Mouse (Mus musculus) hindbrain, embryonic 14.5 days (tissue): ENCODE measurements around the gene Med12l. TPM values are rescaled to one million over a fixed set of nuclear protein-coding genes. Genes with fewer than 3 reads are reported as not detected.

Experiments
- ATAC-seq: fragments of 200-750 bp; cut with Nextera tagmentation; 2 replicates; pipeline ENCODE4 v1.8.0; 2017; ENCODE audit warnings: moderate number of reproducible peaks, mild to moderate bottlenecking, moderate TSS enrichment, moderate library complexity; ENCODE audit not compliant: low FRiP score
- DNase-seq: peaks from one replicate; pipeline ENCODE4 v3.0.0-alpha.2; 2015; ENCODE audit warnings: low spot score
- H3K27ac ChIP-seq: fragments of 300-500 bp; sonication (generic); 2 replicates; pipeline ENCODE4 v1.5.1; 2014; ENCODE audit warnings: mild to moderate bottlenecking, moderate library complexity
- H3K27me3 ChIP-seq: fragments of 300-500 bp; sonication (generic); 2 replicates; pipeline ENCODE4 v1.6.1; 2014; ENCODE audit warnings: mild to moderate bottlenecking, low read length, mixed read lengths; ENCODE audit not compliant: control insufficient read depth, insufficient read depth
- H3K36me3 ChIP-seq: fragments of 300-500 bp; sonication (generic); replicated peaks from 2 replicates; pipeline ENCODE4 v1.6.1; 2014; ENCODE audit not compliant: control insufficient read depth, insufficient read depth
- H3K4me1 ChIP-seq: fragments of 300-500 bp; sonication (generic); replicated peaks from 2 replicates; pipeline ENCODE4 v1.6.1; 2014; ENCODE audit warnings: antibody characterized with exemption, low read length, mixed read lengths; ENCODE audit not compliant: control insufficient read depth, insufficient read depth
- H3K4me2 ChIP-seq: fragments of 300-500 bp; sonication (generic); replicated peaks from 2 replicates; pipeline ENCODE4 v1.6.1; 2014; ENCODE audit warnings: mild to moderate bottlenecking, moderate library complexity
- H3K4me3 ChIP-seq: fragments of 300-500 bp; sonication (generic); replicated peaks from 2 replicates; pipeline ENCODE4 v1.5.1; 2014; ENCODE audit warnings: mild to moderate bottlenecking, low read length
- H3K9ac ChIP-seq: fragments of 300-500 bp; sonication (generic); 2 replicates; pipeline ENCODE4 v1.6.1; 2014
- H3K9me3 ChIP-seq: fragments of 300-500 bp; sonication (generic); 2 replicates; pipeline ENCODE4 v1.6.1; 2016; ENCODE audit warnings: low read length; ENCODE audit not compliant: control insufficient read depth
- WGBS: fragments of 180-500 bp; shearing (Covaris S2); extraction: QIAGEN DNeasy Blood & Tissue Kit; methylation state at CpG from one replicate; pipeline ENCODE4 v1.1.7; 2014; 5-methylcytosine and 5-hydroxymethylcytosine counted together
- polyA plus RNA-seq: library from polyadenylated mRNA; unstranded; fragments of >200 nt; fragmentation: Nextera tagmentation; extraction: Ambion mirVana; gene quantifications from 2 replicates; pipeline ENCODE4 v1.2.1, GENCODE M21; 2014

The Med12l gene
- polyA plus RNA-seq, 1 experiment from 2014 or later = 7.4 TPM

GRCm38 (mm10) chr3:59257740-59258664 is 252.4 kb downstream of the Med12l start:
- H3K27me3 ChIP-seq = no peaks in the 10 kb centered on the region
- no peak overlapping the region for H3K4me3 ChIP-seq
- H3K27ac ChIP-seq = no peak overlapping the region
- H3K4me1 ChIP-seq = peaks cover 10% of the 10 kb centered on the region
- H3K9me3 ChIP-seq = no peaks in the 10 kb centered on the region
- no peak overlapping the region for H3K4me2 ChIP-seq
- WGBS = 88% methylated on average over 20 of the region's 20 CpGs
- DNase-seq = no peak
- no peak for ATAC-seq
- no peaks in the 10 kb centered on the region; the same call in 1 of the 2 replicates for H3K36me3 ChIP-seq
- no peak overlapping the region for H3K9ac ChIP-seq

- Histone ChIP-seq H3K27ac (no peak overlapping the region), H3K4me3 (no peak overlapping the region), H3K27me3 (no peaks in the 10 kb centered on the region), H3K4me2 (no peak overlapping the region), H3K36me3 (no peaks in the 10 kb centered on the region), H3K9ac (no peak overlapping the region), H3K9me3 (no peaks in the 10 kb centered on the region), H3K4me1 (peaks cover 11% of the 10 kb centered on the region)
- 66% methylated on average over 5 of the region's 5 CpGs for WGBS
- no peak for ATAC-seq
- no peak for DNase-seq
These were observed 255.1 kb downstream of the Med12l start for GRCm38 (mm10) chr3:59260745-59261144.

DNA sequence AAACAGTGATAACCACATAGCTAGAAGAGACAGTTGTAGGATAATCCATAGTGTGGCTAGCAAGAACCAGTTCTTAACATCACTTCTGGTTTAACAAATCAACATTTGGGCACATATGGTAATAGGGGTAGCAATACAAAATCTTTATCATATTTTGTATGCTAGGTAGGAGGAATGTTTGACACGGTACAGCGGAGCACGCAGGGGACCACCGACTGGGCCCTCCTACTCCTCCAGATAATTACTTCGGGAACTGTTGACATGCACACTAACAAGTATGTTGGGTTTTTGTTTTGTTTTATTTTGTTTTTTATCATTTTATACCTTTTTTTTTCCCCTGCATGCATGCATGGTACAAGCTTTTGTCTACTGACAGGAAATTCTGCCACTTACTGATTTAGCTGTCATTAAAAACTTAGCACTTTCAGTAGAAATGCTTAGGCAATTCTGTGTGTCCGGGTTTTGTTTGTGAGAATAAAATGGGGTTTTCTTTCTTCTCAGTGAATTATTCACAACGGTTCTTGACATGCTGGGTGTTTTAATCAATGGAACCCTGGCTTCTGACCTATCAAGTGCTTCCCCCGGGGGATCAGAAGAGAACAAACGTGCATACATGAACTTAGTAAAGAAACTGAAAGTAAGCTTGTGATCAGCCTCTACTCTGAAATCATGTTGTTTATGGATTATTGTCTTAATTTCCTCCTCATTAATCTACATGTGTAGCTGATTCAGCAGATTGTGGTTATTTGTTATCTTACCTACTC is 256.3 kb downstream of the Med12l start:
- no peak for ATAC-seq
- Histone ChIP-seq H3K27ac (no peak overlapping the region), H3K9me3 (no peaks in the 10 kb centered on the region), H3K27me3 (no peaks in the 10 kb centered on the region), H3K36me3 (no peaks in the 10 kb centered on the region), H3K9ac (no peak overlapping the region), H3K4me2 (peak overlapping the region; percentile 17), H3K4me1 (peaks cover 11% of the 10 kb centered on the region), H3K4me3 (no peak overlapping the region)
- DNase-seq = no peak
- 17% methylated on average over 9 of the region's 9 CpGs for WGBS

DNA sequence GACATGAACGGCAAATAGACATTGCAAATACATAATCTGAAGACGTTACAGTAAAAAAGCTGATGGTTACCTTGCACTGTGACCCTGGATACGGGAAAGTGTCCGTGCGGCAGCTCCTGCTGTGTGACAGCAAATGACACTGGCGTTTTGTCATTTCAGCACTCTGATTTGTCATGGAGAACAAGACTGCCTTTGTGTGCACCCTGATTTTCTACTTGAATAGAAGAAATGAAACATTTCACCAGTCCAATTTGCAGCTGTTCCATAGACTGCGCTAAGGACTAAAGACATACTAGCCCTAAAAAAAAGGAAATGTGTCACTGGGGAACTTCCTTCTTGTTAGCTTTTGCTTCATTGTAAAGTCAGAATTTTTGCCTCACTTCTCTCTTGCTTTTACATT is 257.1 kb downstream of the Med12l start, which contains the start of gene P2ry12:
P2ry12 (minus strand) TSS at position 168 of the 400 bp plus-strand sequence.
- H3K36me3 ChIP-seq = no peaks in the 10 kb centered on the region
- no peak within 1 kb of the TSS for H3K27ac ChIP-seq
- no peaks in the 10 kb centered on the region for H3K9me3 ChIP-seq
- H3K4me1 ChIP-seq = peaks cover 11% of the 10 kb centered on the region
- no peak within 1 kb of the TSS for H3K4me3 ChIP-seq
- ATAC-seq (0 out of 2 replicates have a peak, but pooled peaks have one; percentile 40), DNase-seq (peak; percentile 40)
- no peak within 1 kb of the TSS for H3K9ac ChIP-seq
- WGBS = 8% methylated on average over 7 of the region's 7 CpGs
- H3K27me3 ChIP-seq = no peaks in the 10 kb centered on the region
- peak within 1 kb of the TSS; percentile 30 for H3K4me2 ChIP-seq

DNA sequence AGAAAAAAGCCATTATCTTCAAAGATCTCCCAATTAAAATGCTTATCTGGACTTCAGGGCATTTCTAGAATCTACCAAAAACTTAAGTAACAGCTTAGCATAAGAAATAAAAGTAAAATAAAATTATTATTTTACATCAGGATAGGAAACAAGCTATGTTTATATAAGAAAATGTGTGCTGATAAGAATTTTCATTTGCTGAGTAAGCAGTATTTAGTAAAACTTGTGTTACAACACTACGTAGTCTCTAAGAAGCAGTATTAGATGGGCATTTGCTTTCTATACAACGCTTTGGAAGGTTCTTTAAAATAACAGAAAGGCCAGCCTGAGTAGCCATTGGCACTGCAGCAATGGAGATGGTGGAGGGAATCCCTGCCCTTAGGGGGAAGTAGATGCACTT is 257.8 kb downstream of the Med12l start:
- Histone ChIP-seq H3K4me3 (no peak overlapping the region), H3K4me1 (peaks cover 11% of the 10 kb centered on the region), H3K4me2 (no peak overlapping the region), H3K9ac (no peak overlapping the region), H3K36me3 (peaks cover under 1% of the 10 kb centered on the region; the same call in 1 of the 2 replicates), H3K27ac (no peak overlapping the region), H3K27me3 (no peaks in the 10 kb centered on the region), H3K9me3 (no peaks in the 10 kb centered on the region)
- no peak for DNase-seq
- ATAC-seq = no peak
- WGBS = 91% methylated on average over 2 of the region's 2 CpGs

GRCm38 (mm10) chr3:59263988-59264387 is 258.4 kb downstream of the Med12l start:
- Histone ChIP-seq H3K9ac (no peak overlapping the region), H3K27ac (no peak overlapping the region), H3K4me2 (no peak overlapping the region), H3K4me3 (no peak overlapping the region), H3K9me3 (no peaks in the 10 kb centered on the region), H3K4me1 (peaks cover 11% of the 10 kb centered on the region), H3K27me3 (no peaks in the 10 kb centered on the region), H3K36me3 (peaks cover 7% of the 10 kb centered on the region; the same call in 1 of the 2 replicates)
- no peak for DNase-seq
- 88% methylated on average over 3 of the region's 3 CpGs for WGBS
- ATAC-seq = no peak

DNA sequence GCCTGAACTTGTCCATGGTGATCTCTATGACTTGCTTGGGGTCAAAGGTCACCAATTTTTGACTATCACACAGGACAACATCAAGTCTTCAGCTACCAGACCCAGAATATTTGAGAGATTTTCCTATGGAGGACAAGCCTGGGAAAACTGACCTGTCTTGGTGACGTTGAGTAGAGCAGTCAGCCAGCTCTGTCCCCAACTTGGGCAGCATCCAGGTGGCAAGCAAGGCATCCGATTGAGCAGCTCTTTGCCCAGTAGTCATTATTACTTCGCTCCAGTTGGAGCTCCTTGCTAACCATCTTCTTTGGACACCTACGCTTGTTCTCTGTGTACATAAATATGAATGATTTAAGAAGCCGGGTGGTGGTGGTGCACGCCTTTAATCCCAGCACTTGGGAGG is 265.2 kb downstream of the Med12l start:
- no peaks in the 10 kb centered on the region for H3K27me3 ChIP-seq
- H3K4me2 ChIP-seq = no peak overlapping the region
- no peak overlapping the region for H3K27ac ChIP-seq
- H3K9me3 ChIP-seq = no peaks in the 10 kb centered on the region
- H3K9ac ChIP-seq = no peak overlapping the region
- WGBS = 87% methylated on average over 6 of the region's 6 CpGs
- DNase-seq (no peak), ATAC-seq (no peak)
- H3K36me3 ChIP-seq = peaks cover 11% of the 10 kb centered on the region
- no peak overlapping the region for H3K4me3 ChIP-seq
- H3K4me1 ChIP-seq = no peaks in the 10 kb centered on the region

DNA sequence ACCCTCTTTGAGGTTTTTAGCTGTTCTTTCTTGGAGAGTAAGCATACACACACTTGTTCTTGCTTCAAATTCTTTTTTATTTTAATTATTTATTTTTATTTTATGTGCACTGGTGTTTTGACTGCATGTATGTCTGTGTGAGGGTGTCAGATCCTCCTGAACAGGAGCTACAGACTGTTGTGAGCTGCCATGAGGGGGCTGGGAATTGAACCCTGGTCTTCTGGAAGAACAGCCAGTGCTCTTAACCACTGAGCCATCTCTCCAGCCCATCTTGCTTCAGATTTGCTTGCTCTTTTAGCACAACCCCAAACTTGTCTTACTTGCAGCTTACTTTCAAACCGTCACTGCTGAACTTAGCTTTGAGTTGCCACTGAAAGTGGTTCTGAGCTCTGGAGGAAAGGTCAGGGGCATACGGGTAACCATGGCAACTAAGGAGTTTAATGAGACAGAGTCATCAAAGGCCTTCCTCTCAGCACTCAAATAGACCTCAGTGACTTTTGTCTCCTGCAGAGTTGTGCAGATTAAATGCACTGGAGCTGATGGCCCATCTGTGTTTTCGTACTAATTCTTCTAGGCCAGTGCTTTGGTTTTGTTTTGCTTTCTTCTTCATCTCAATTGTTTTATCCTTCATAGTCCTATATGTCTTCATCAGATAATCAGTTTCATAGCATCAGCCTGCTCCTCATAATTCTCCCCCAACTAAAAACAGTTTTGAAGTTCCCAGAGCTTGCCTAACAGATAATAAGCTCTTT is 272.1 kb downstream of the Med12l start:
- Histone ChIP-seq H3K27ac (no peak overlapping the region), H3K4me2 (no peak overlapping the region), H3K27me3 (no peaks in the 10 kb centered on the region), H3K4me1 (no peaks in the 10 kb centered on the region), H3K9me3 (no peaks in the 10 kb centered on the region), H3K9ac (no peak overlapping the region), H3K4me3 (no peak overlapping the region), H3K36me3 (no peaks in the 10 kb centered on the region; the same call in 1 of the 2 replicates)
- ATAC-seq (peak; percentile 40; the same call in 1 of the 2 replicates), DNase-seq (no peak)
- WGBS = 5% methylated on average over 3 of the region's 3 CpGs

DNA sequence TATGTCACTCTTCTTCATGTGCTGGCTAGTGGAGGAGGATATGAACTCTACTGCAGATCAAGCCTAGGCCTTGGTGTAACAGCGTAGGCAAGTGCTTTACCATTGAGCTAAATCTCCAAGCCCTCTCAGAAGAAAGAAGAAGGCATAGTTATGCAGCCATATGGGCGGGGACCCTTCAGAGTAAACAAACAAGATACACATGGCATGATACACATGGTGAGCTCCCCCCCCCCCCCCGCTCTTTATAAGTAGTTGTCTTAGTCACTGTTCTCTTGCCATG is 272.6 kb downstream of the Med12l start:
- ATAC-seq (no peak), DNase-seq (no peak)
- Histone ChIP-seq H3K27me3 (no peaks in the 10 kb centered on the region), H3K27ac (no peak overlapping the region), H3K4me2 (no peak overlapping the region), H3K4me3 (no peak overlapping the region), H3K36me3 (no peaks in the 10 kb centered on the region; the same call in 1 of the 2 replicates), H3K9ac (no peak overlapping the region), H3K4me1 (no peaks in the 10 kb centered on the region), H3K9me3 (no peaks in the 10 kb centered on the region)
- 94% methylated on average over 3 of the region's 3 CpGs for WGBS
